Mouse (Mus musculus): ENCODE data around the gene Xpnpep3. TPM values are rescaled to one million over a fixed set of nuclear protein-coding genes. Genes with fewer than 3 reads are reported as not detected.
"Not testable (repeated sequence)": the region's sequence is repeated elsewhere in the genome, so short reads cannot be mapped to it uniquely, and the experiment has no call there.

Gene Xpnpep3
- polyA plus RNA-seq, 2 experiments from 2014 or later = 8.3 to 13.1 TPM

- no peak for ATAC-seq
Measured at GRCm38 (mm10) chr15:81405008-81405407, 5.1 kb downstream of the Xpnpep3 start.

DNA sequence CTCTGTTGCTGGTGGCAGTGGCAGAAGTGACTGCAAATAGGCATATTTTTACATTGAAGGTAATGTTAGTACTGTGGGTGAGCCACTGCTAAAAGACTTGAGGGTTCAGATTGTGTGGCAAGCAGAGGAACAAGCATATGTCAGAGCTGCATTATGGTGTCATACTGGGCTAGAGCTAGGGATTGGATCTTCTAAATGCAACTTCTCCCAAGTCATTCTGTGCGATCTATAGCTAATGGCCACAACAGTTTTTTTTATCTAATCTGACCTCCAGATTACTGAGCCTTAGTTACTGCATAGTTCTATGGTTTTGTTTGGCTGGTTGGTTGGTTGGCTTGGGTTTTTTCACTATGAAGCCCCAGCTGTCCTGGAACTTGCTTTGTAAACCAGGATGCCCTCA lies 8.3 kb downstream of the Xpnpep3 start, which contains the start of gene Dnajb7:
Gene Dnajb7 (minus strand): TSS at position 101 of the 400 bp plus-strand sequence.
- ATAC-seq = no peak

DNA sequence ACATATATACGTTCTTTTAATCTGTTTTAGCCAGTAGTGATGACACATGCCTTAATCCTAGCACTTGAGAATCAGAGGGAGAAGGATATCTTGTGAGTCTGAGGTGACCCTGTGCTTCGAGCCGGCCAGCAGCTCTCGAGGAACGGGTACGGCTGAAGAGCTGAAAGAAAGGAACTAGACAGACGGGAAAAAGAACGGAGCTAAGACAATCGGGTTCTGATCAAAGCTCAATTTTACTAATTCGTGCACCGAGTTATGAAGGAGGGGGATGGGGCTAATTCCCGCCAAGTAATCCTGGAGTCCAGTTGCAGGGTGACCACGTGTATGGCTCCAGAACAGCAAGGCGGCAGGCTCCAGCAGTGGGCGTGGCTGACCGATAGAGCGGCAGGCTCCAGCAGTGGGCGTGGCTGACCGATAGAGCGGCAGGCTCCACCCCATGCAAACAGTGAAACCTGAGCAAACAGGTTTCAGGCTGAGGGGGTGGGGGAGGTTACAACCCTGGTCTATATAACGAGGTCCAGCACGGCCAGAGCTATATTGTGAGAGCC lies 16.9 kb downstream of the Xpnpep3 start:
- peak; percentile 83 for ATAC-seq

GRCm38 (mm10) chr15:81418065-81418464 lies 18.1 kb downstream of the Xpnpep3 start:
- ATAC-seq = no peak

GRCm38 (mm10) chr15:81421454-81421853 lies 21.5 kb downstream of the Xpnpep3 start:
- ATAC-seq = no peak

DNA sequence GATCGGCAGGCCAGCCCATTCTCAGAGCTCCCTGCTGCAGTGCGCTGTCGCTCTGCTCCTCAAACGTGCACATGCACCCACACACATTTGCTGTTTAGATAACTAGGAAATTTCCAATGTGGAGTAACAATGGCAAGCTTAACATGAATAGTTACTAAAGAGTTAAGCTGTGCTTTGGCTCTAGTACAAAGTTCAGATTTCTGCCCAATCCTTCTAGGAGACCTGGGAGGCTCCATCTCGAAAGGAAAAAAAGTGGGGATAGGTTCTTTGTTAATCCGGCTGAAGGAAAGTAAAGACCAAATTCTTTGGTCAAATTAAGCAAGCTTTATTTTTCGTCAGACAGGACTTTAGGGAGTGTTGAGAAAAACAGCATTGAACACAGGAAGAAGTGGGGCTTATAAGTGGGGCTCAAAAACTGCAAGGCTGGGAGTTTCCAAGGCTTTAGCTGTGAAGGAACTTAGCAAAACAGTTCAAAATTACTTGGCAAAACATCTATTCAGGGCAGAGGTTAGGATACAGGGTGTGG lies 22.3 kb downstream of the Xpnpep3 start:
- ATAC-seq = no peak

GRCm38 (mm10) chr15:81425311-81425710 lies 25.4 kb downstream of the Xpnpep3 start:
- no peak for ATAC-seq

- ATAC-seq = no peak
Measured at GRCm38 (mm10) chr15:81427947-81428346, 28.0 kb downstream of the Xpnpep3 start.

- no peak for ATAC-seq
Measured at GRCm38 (mm10) chr15:81431195-81431594, 31.3 kb downstream of the Xpnpep3 start.

DNA sequence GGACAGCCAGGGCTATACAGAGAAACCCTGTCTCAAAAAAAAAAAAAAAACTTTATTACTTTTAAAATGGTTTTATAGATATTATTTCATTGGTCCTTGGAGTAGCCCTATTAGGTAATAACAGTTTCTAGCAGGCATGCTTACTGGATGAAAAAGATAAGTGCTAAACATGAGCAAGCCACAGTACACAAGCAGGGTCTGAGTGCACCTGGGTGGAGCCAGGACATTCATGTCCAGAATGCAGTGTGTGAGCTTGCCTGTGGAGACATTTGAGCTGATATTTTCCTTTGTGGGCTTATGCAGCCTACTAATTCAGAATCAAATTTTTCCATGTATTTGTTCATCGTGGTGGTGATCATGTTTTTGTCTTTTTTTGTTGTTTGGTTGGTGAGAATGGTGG lies 38.4 kb downstream of the Xpnpep3 start:
- no peak for ATAC-seq

- ATAC-seq = no peak
Measured at GRCm38 (mm10) chr15:81439236-81439635, 39.3 kb downstream of the Xpnpep3 start.

DNA sequence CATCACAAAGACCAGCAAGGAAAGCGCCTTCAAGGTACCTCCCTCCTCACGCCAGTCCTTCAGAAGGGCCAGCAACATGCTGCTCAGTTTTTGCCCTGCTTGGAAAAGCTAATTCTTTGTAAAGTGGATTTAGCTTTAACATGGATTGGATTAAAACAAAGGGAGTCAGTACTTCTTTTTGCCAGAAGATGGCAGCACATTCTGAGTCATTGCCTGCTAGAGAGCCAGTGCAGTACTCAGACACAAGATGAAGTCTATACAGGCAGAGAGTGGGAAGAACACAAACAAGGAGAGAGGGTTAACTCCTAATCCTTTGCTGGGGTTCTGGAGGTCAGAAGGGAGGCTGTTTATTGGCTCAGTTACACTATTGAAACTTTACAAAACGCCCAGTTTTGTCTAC lies 48.5 kb downstream of the Xpnpep3 start:
- ATAC-seq = peak; percentile 73

GRCm38 (mm10) chr15:81461523-81461922 lies 61.6 kb downstream of the Xpnpep3 start:
- ATAC-seq = no peak

GRCm38 (mm10) chr15:81465016-81465660 lies 65.2 kb downstream of the Xpnpep3 start:
- ATAC-seq = no peak

- ATAC-seq = peak; percentile 89
Measured at GRCm38 (mm10) chr15:81465901-81466737, 66.2 kb downstream of the Xpnpep3 start, which contains the start of gene Rbx1. TSS of gene Rbx1 (plus strand) at chr15:81466296.

DNA sequence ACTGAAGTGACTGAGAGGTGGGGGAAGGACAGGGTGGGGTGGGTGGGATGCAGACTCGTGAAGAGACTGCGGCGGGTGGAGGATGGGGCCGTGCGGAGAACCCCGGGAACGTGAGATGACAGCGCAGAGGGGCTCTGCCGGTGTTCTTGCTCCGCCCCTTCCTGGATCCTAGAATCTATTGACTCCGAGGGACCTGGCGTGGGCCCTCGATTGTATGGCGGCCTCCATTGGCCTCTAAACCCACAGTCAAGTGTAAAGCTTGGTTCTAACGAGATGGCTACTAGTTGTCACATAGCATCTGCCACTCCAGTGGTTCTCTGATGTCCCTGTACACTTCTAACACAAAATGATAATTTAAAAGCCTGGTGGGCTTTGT lies 66.8 kb downstream of the Xpnpep3 start:
- peak; percentile 28 for ATAC-seq

GRCm38 (mm10) chr15:81470735-81471134 lies 70.8 kb downstream of the Xpnpep3 start:
- ATAC-seq = no peak

- no peak for ATAC-seq
Measured at GRCm38 (mm10) chr15:81472256-81472655, 72.3 kb downstream of the Xpnpep3 start.

- ATAC-seq = no peak
Measured at GRCm38 (mm10) chr15:81475654-81476053, 75.7 kb downstream of the Xpnpep3 start.

- no peak for ATAC-seq
Measured at GRCm38 (mm10) chr15:81476597-81476996, 76.7 kb downstream of the Xpnpep3 start.

DNA sequence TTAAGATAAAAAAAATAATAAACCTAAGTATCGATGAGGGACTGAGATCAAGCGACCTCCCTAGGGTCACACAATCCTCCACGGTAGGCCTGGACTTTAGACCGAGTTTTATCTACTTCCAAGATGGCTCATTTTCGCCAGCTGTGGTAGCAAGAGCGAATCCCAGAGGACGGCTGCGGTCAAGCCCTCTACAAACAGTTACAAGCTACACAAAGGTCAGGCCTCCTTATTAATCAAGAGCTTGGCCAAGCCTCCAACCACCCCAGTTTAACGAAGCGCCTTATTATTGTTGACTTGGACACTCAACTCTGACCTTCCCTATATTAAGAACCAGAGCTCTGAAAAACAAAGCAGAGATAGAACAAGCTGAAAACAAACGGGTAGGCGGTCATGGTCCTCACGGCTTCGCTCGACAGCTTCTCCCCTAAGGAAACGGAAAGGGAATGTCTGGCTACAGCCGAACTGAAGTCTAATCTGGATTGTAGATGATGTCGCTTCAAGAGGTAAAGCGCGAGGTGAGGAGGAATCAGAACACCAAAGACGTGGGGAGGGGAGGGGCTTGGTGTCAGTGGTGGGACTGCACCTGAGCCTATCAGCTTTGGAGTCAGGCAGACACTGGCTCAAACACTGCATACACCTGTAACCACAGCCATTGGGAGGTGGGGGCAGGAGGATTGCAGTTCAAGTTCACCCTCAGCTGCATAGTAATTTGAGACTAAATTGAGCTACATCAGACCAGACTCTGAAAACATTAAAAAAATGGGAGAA lies 79.7 kb downstream of the Xpnpep3 start:
- no peak for ATAC-seq

DNA sequence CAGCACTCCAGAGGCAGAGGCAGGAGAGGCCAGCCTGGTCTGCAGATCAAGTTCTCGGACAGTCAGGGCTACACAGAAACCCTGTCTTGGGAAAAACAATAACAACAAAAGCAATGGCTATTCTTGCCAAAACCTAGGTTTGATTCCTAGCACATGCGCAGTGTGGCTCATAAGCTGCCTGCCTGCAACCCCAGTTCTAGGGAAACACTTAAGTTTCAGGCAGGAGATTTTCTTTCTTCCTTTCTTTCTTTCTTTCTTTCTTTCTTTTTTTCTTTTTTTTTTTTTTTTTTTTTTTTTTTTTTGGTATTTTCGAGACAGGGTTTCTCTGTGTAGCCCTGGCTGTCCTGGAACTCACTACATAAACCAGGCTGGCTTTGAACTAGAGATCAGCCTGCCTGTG lies 80.3 kb downstream of the Xpnpep3 start:
- not testable (repeated sequence) for ATAC-seq

GRCm38 (mm10) chr15:81480977-81481379 lies 81.0 kb downstream of the Xpnpep3 start:
- ATAC-seq = peak; percentile 90

Data from CD4-positive, CD25-positive, alpha-beta regulatory T cell, adult 4 months (primary cell).